Mouse (Mus musculus): ENCODE measurements at regions not wholly inside any gene's neighbourhood (a gene's known extent, or its start where the extent isn't known, plus 50 kb on each side); places are given as distances from the start of the nearest gene placed in this dataset.

GRCm38 (mm10) chr2:61922496-61922895, 119.8 kb downstream of the Tbr1 start:
- DNase-seq (ENCODE audit: low spot score, missing footprints) (no peak), ATAC-seq (ENCODE audit: low FRiP score) (no peak)
- Histone ChIP-seq H3K4me2 (no peak overlapping the region), H3K9ac (ENCODE audit: low read length) (no peak overlapping the region), H3K9me3 (ENCODE audit: control insufficient read depth, low read length) (no peaks in the 10 kb centered on the region), H3K4me1 (ENCODE audit: control insufficient read depth, insufficient read depth, low read length) (no peaks in the 10 kb centered on the region), H3K36me3 (ENCODE audit: control insufficient read depth, insufficient read depth, low read length) (no peaks in the 10 kb centered on the region), H3K27ac (ENCODE audit: low read depth, low read length) (no peak overlapping the region), H3K27me3 (ENCODE audit: control insufficient read depth, insufficient read depth, low read length) (no peaks in the 10 kb centered on the region), H3K4me3 (ENCODE audit: low read depth, low read length) (no peak overlapping the region)
- 80% methylated on average over 1 of the region's 1 CpGs for WGBS

DNA sequence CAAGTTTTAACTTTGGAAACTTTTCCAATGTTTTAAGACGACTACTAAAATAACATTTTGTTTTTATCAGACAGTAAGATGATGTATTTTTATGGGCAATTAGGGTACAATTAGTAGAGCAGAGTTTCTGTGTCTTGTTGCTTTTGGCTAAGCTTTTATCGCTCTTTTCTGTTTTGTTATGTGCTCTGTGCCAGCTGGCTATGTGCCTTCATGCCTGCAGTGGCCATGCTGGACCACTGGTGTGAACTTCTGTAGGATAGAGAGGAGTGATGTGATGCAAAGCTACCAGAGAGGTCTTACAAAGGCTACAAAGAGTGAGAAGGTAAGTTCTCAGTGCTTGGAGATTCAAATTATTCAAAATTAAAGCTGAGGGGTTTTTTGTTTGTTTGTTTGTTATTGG, 108.0 kb upstream of the Slc4a10 start:
- WGBS, result 91% methylated on average over 2 of the region's 2 CpGs
- no peaks in the 10 kb centered on the region for H3K36me3 ChIP-seq (ENCODE audit: control insufficient read depth, insufficient read depth, low read length)
- no peaks in the 10 kb centered on the region for H3K9me3 ChIP-seq (ENCODE audit: control insufficient read depth, low read length)
- H3K27ac ChIP-seq (ENCODE audit: low read depth, low read length), result no peak overlapping the region
- H3K9ac ChIP-seq (ENCODE audit: low read length), result no peak overlapping the region
- DNase-seq (ENCODE audit: low spot score, missing footprints), result no peak
- no peak for ATAC-seq (ENCODE audit: low FRiP score)
- no peaks in the 10 kb centered on the region for H3K27me3 ChIP-seq (ENCODE audit: control insufficient read depth, insufficient read depth, low read length)
- no peaks in the 10 kb centered on the region for H3K4me1 ChIP-seq (ENCODE audit: control insufficient read depth, insufficient read depth, low read length)
- H3K4me2 ChIP-seq, result no peak overlapping the region
- no peak overlapping the region for H3K4me3 ChIP-seq (ENCODE audit: low read depth, low read length)

GRCm38 (mm10) chr2:61965916-61966315, 80.3 kb upstream of the Slc4a10 start:
- DNase-seq (ENCODE audit: low spot score, missing footprints), result no peak
- no peaks in the 10 kb centered on the region for H3K27me3 ChIP-seq (ENCODE audit: control insufficient read depth, insufficient read depth, low read length)
- no peaks in the 10 kb centered on the region for H3K4me1 ChIP-seq (ENCODE audit: control insufficient read depth, insufficient read depth, low read length)
- no peak overlapping the region for H3K27ac ChIP-seq (ENCODE audit: low read depth, low read length)
- no peaks in the 10 kb centered on the region for H3K36me3 ChIP-seq (ENCODE audit: control insufficient read depth, insufficient read depth, low read length)
- H3K4me3 ChIP-seq (ENCODE audit: low read depth, low read length), result no peak overlapping the region
- no peak overlapping the region for H3K9ac ChIP-seq (ENCODE audit: low read length)
- H3K4me2 ChIP-seq, result no peak overlapping the region
- 100% methylated on average over 2 of the region's 2 CpGs for WGBS
- H3K9me3 ChIP-seq (ENCODE audit: control insufficient read depth, low read length), result no peaks in the 10 kb centered on the region
- ATAC-seq (ENCODE audit: low FRiP score), result no peak

DNA sequence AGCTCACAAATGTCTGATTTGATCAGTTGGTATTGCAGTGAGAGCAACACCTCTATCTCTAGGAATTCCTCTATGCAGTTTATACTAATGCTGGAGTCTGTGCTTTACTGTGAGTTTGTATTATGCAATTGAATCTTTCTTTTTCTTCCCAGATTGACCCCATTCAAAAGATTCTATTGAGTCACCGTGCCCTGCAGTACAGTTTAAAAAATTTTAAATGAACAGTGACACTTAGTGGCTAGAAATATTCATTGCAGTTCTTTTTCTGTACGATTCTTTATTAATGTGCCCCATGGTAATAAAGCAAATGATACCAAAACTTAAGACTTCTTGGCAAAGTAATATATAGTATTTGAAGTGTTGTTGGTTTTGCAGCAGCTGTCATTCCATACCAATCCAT, 78.5 kb upstream of the Slc4a10 start:
- no peak overlapping the region for H3K4me3 ChIP-seq (ENCODE audit: low read depth, low read length)
- H3K9ac ChIP-seq (ENCODE audit: low read length), result no peak overlapping the region
- no peaks in the 10 kb centered on the region for H3K4me1 ChIP-seq (ENCODE audit: control insufficient read depth, insufficient read depth, low read length)
- no peaks in the 10 kb centered on the region for H3K27me3 ChIP-seq (ENCODE audit: control insufficient read depth, insufficient read depth, low read length)
- 23% methylated on average over 2 of the region's 2 CpGs for WGBS
- H3K9me3 ChIP-seq (ENCODE audit: control insufficient read depth, low read length), result no peaks in the 10 kb centered on the region
- H3K4me2 ChIP-seq, result no peak overlapping the region
- ATAC-seq (ENCODE audit: low FRiP score) (0 out of 2 replicates have a peak, but pooled peaks have one; percentile 40), DNase-seq (ENCODE audit: low spot score, missing footprints) (peak; percentile 90)
- no peaks in the 10 kb centered on the region for H3K36me3 ChIP-seq (ENCODE audit: control insufficient read depth, insufficient read depth, low read length)
- H3K27ac ChIP-seq (ENCODE audit: low read depth, low read length), result no peak overlapping the region

DNA sequence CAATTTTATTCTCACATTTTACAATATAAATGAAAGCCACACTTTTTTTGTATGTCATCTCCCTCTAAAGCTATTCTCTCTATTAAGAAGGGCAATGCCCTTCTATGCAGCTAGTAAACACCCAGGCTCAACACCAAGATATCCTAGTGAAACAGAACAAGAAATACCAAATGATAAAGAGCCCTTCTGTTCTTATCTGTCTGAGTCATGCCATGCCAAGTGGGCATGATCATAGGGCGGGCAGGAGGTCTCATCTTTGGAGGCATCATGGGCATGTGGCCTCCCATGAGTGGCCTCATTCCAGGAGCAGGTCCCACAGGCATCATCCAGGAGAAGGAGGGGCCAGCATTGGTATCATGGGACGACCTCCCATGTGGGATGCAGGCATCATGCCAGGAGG, 76.2 kb upstream of the Slc4a10 start:
- Histone ChIP-seq H3K27ac (ENCODE audit: low read depth, low read length) (no peak overlapping the region), H3K9me3 (ENCODE audit: control insufficient read depth, low read length) (no peaks in the 10 kb centered on the region; the same call in 1 of the 2 replicates), H3K36me3 (ENCODE audit: control insufficient read depth, insufficient read depth, low read length) (no peaks in the 10 kb centered on the region), H3K4me3 (ENCODE audit: low read depth, low read length) (no peak overlapping the region), H3K4me1 (ENCODE audit: control insufficient read depth, insufficient read depth, low read length) (no peaks in the 10 kb centered on the region), H3K4me2 (no peak overlapping the region), H3K9ac (ENCODE audit: low read length) (no peak overlapping the region), H3K27me3 (ENCODE audit: control insufficient read depth, insufficient read depth, low read length) (no peaks in the 10 kb centered on the region)
- WGBS, result 46% methylated on average over 2 of the region's 2 CpGs
- ATAC-seq (ENCODE audit: low FRiP score) (no peak), DNase-seq (ENCODE audit: low spot score, missing footprints) (no peak)

GRCm38 (mm10) chr2:61984771-61985170, 61.5 kb upstream of the Slc4a10 start:
- Histone ChIP-seq H3K4me1 (ENCODE audit: control insufficient read depth, insufficient read depth, low read length) (no peaks in the 10 kb centered on the region), H3K4me3 (ENCODE audit: low read depth, low read length) (no peak overlapping the region), H3K27me3 (ENCODE audit: control insufficient read depth, insufficient read depth, low read length) (no peaks in the 10 kb centered on the region), H3K9ac (ENCODE audit: low read length) (no peak overlapping the region), H3K4me2 (no peak overlapping the region), H3K36me3 (ENCODE audit: control insufficient read depth, insufficient read depth, low read length) (no peaks in the 10 kb centered on the region), H3K9me3 (ENCODE audit: control insufficient read depth, low read length) (no peaks in the 10 kb centered on the region), H3K27ac (ENCODE audit: low read depth, low read length) (no peak overlapping the region)
- 79% methylated on average over 3 of the region's 3 CpGs for whole genome bisulfite sequencing
- no peak for ATAC-seq (ENCODE audit: low FRiP score)
- DNase-seq (ENCODE audit: low spot score, missing footprints), result no peak

DNA sequence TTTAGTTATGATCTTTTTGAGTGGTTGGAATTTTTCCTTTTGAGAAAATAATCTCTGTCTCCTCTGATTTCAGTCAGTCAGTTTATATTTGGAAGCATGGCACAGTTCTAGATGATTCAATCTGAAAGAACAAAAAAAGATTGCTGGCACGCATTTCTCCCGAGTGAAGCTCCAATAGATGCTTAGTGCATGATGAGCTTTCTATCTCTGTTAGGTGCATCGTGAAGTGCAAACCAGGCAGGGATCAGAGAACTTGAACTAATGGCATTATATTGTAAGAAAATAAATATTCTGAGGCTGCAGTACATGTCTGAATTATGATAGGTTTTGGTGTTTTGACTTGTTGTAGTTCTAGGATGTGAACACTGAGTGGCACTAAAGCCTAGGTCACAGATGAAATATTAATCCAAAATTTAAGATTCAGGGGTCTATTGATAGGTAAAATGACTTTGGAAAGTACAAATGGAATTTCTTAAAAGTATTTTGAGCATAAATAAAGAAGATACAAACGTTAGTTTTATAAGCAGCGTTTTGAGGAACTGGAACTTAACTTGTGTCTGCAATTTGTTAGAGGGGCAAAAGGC, 59.2 kb upstream of the Slc4a10 start:
- H3K9me3 ChIP-seq (ENCODE audit: control insufficient read depth, low read length), result no peaks in the 10 kb centered on the region
- ATAC-seq (ENCODE audit: low FRiP score) (no peak), DNase-seq (ENCODE audit: low spot score, missing footprints) (no peak)
- no peak overlapping the region for H3K27ac ChIP-seq (ENCODE audit: low read depth, low read length)
- no peaks in the 10 kb centered on the region for H3K36me3 ChIP-seq (ENCODE audit: control insufficient read depth, insufficient read depth, low read length)
- H3K27me3 ChIP-seq (ENCODE audit: control insufficient read depth, insufficient read depth, low read length), result no peaks in the 10 kb centered on the region
- H3K4me1 ChIP-seq (ENCODE audit: control insufficient read depth, insufficient read depth, low read length), result no peaks in the 10 kb centered on the region
- 58% methylated on average over 5 of the region's 5 CpGs for WGBS
- no peak overlapping the region for H3K4me2 ChIP-seq
- no peak overlapping the region for H3K4me3 ChIP-seq (ENCODE audit: low read depth, low read length)
- no peak overlapping the region for H3K9ac ChIP-seq (ENCODE audit: low read length)

Measured in midbrain, embryonic 11.5 days (tissue).